Mouse (Mus musculus): Measurements from ENCODE around the gene 4933416C03Rik.

- no peak for TF ChIP-seq POLR2A (IDR thresholded peaks at IDR 0.05; ENCODE audit: insufficient read length, low read depth)
- TF ChIP-seq POLR2AphosphoS2 (IDR thresholded peaks at IDR 0.05; ENCODE audit: insufficient read length, low read depth): no peak
- TF ChIP-seq MAX (IDR thresholded peaks at IDR 0.05; ENCODE audit: low read depth): no peak
- TF ChIP-seq MYOD1 (IDR thresholded peaks at IDR 0.05; ENCODE audit: control insufficient read depth in 1 of 3, insufficient read length in 2 of 3, low read depth in 2 of 3): no peak
- TF ChIP-seq MYOG (IDR thresholded peaks at IDR 0.05; ENCODE audit: control insufficient read depth in 1 of 3, insufficient read depth in 1 of 3, insufficient read length in 2 of 3, low read depth in 2 of 3): no peak
- TF ChIP-seq TCF12 (IDR thresholded peaks at IDR 0.05; ENCODE audit: insufficient read depth, poor library complexity, severe bottlenecking): no peak
- TF ChIP-seq TCF3 (IDR thresholded peaks at IDR 0.05; ENCODE audit: insufficient read length, low read depth): no peak
- no peak for TF ChIP-seq USF1 (IDR thresholded peaks at IDR 0.05; ENCODE audit: low read depth)
- TF ChIP-seq SRF (IDR thresholded peaks at IDR 0.05; ENCODE audit: control insufficient read depth, insufficient read length, low read depth): no peak
- no peak for TF ChIP-seq E2F4 (IDR thresholded peaks at IDR 0.05; ENCODE audit: insufficient read depth)
- TF ChIP-seq CEBPB (IDR thresholded peaks at IDR 0.05; ENCODE audit: insufficient read depth, poor library complexity, severe bottlenecking): no peak
- TF ChIP-seq REST (IDR thresholded peaks at IDR 0.05; ENCODE audit: insufficient read depth, insufficient read length): no peak
Measured at GRCm38 (mm10) chr10:116079396-116079795, 34.3 kb downstream of the 4933416C03Rik start.
